Comparison of ENCODE assay signal across 10 mouse cellular contexts in genomic region chr15:27508982-27509381, GRCm38 (mm10). TPM values are rescaled to one million over a fixed set of nuclear protein-coding genes. Genes with fewer than 3 reads are reported as not detected.
DNase-seq lines count a peak whose midpoint lies in the region; TF ChIP-seq lines count a peak whose summit lies in the region.
"Had no signal": no experiment of that assay in that cellular context is flagged by ENCODE, and none has a peak within 500 bp of the region (broad histone marks: within the 10 kb centered on the region; RNA-seq: fewer than 3 reads in every experiment).

No protein-coding gene starts in this region.

- intact Hi-C loops in gastrocnemius, postnatal 14 days (cut with DNase I; ENCODE audit: low total_unique reads) = no loop called here

- H3K4me3 ChIP-seq in layer of hippocampus, adult 2 months = no peak overlapping the region
- H3K4me3 ChIP-seq: embryonic facial prominence, embryonic 13.5 days; liver, embryonic 15.5 days had no signal

- no peak for TF ChIP-seq CTCF in layer of hippocampus, adult 2 months (conservative IDR thresholded peaks at IDR 0.05)

- DNase-seq in layer of hippocampus, adult 2 months (ENCODE audit: low spot score in 2 of 2) = no peak
- DNase-seq in layer of hippocampus, postnatal 36 days = no peak
- DNase-seq in cerebellum, postnatal 10 days = peak; percentile 45 to 56
- DNase-seq in gastrocnemius, postnatal 14 days = peak; percentile 22
- DNase-seq in right cerebral cortex, postnatal 36 days (ENCODE audit: low spot score in 2 of 2) = peak; percentile 73 to 79
- DNase-seq in kidney, postnatal 4 days = no peak
- DNase-seq in adrenal gland, adult 2 months = no peak

- peak overlapping the region; percentile 33; the same call in 1 of the 2 replicates for H3K27ac ChIP-seq in layer of hippocampus, adult 2 months
- H3K27ac ChIP-seq: embryonic facial prominence, embryonic 13.5 days; liver, embryonic 15.5 days; macrophage had no signal

RNA-seq across cellular contexts. Expression of gene Ank, which starts 42.5 kb away (rescaled TPM):
- 100 to 1,000 TPM; 160 TPM for total RNA-seq in layer of hippocampus, adult 2 months (2021)
- total RNA-seq in layer of hippocampus, postnatal 36 days (2021) = 100 to 1,000 TPM; 156 to 161 TPM
- 10 to 100 TPM; 41.5 to 55.1 TPM for total RNA-seq in gastrocnemius, postnatal 14 days (2021)
- 10 to 100 TPM; 56.9 to 61.0 TPM for total RNA-seq in adrenal gland, adult 2 months (2021)
- polyA plus RNA-seq in adrenal gland, adult 2 months (2012; rRNA removed) = 32.8 and 38.5 TPM in 2 replicates

Comparison
In these comparisons a context has a peak if more than half of its experiments do, and no peak if none do; other contexts are left out.
1. DNase-seq: peak in cerebellum, postnatal 10 days (2 of 2), gastrocnemius, postnatal 14 days (single experiment) and right cerebral cortex, postnatal 36 days (2 of 2); none in layer of hippocampus, adult 2 months (0 of 2), layer of hippocampus, postnatal 36 days (0 of 2), kidney, postnatal 4 days (0 of 2) and adrenal gland, adult 2 months (single experiment).